Mouse (Mus musculus) E14TG2a.4 (cell line): ENCODE results near the gene Carmil3.

Experiments
- CTCF ChIP-seq: conservative IDR thresholded peaks from 2 replicates; pipeline ENCODE4 v1.5.1; 2014; ENCODE audit warnings: low read length
- NANOG ChIP-seq: IDR thresholded peaks from 2 replicates; pipeline ENCODE4 v1.6.1; 2014; ENCODE audit warnings: borderline replicate concordance, low read length, mixed read lengths
- POU5F1 ChIP-seq: IDR thresholded peaks from 2 replicates; pipeline ENCODE4 v1.6.1; 2014; ENCODE audit warnings: low read length, borderline replicate concordance

GRCm38 (mm10) chr14:55469821-55470220, 20.6 kb upstream of the Carmil3 start:
- no peak for TF ChIP-seq CTCF
- no peak for TF ChIP-seq POU5F1
- TF ChIP-seq NANOG, result no peak
